Comparison of ENCODE assay signal across 11 mouse cellular contexts in genomic region chr11:114830433-114830773, GRCm38 (mm10). TPM values are rescaled to one million over a fixed set of nuclear protein-coding genes. Genes with fewer than 3 reads are reported as not detected.
A peak's percentile ranks its signal among the peaks of the same experiment; 100 is the strongest.
DNase-seq lines count a peak whose midpoint lies in the region; ATAC-seq and TF ChIP-seq lines count a peak whose summit lies in the region.
"Had no signal": no experiment of that assay in that cellular context is flagged by ENCODE, and none has a peak within 500 bp of the region (broad histone marks: within the 10 kb centered on the region; RNA-seq: fewer than 3 reads in every experiment).

No protein-coding gene starts in this region.

- H3K9ac ChIP-seq in heart, embryonic 12.5 days: peak overlapping the region; percentile 56
- H3K9ac ChIP-seq in ES-E14 (ENCODE audit: insufficient read depth, low read depth, low read length, poor library complexity, severe bottlenecking): peak overlapping the region; percentile 16; the same call in 1 of the 2 replicates
- H3K9ac ChIP-seq in hindbrain, embryonic 14.5 days: no peak overlapping the region
- peak overlapping the region; percentile 50; the same call in 1 of the 2 replicates for H3K9ac ChIP-seq in liver, postnatal 0 days (replicated peaks)

- H3K9me3 ChIP-seq in heart, embryonic 12.5 days (replicated peaks): no peaks in the 10 kb centered on the region
- no peaks in the 10 kb centered on the region for H3K9me3 ChIP-seq in ES-E14 (ENCODE audit: control insufficient read depth, insufficient read depth, low read depth, low read length)
- no peaks in the 10 kb centered on the region for H3K9me3 ChIP-seq in hindbrain, embryonic 14.5 days (ENCODE audit: control insufficient read depth, low read length)
- H3K9me3 ChIP-seq in liver, postnatal 0 days (ENCODE audit: low read length): no peaks in the 10 kb centered on the region

- WGBS in heart, embryonic 12.5 days: 17% methylated on average over 8 of the region's 8 CpGs
- 20% methylated on average over 8 of the region's 8 CpGs for WGBS in hindbrain, embryonic 14.5 days
- WGBS in liver, postnatal 0 days (ENCODE audit: insufficient replicate concordance): 37% methylated on average over 8 of the region's 8 CpGs

- DNase-seq in heart, postnatal 4 days: no peak
- no peak for DNase-seq in ES-E14 (ENCODE audit: low read depth, low spot score)
- no peak for DNase-seq in hindbrain, embryonic 14.5 days (ENCODE audit: low spot score)
- no peak for DNase-seq in liver, postnatal 0 days
- no peak for DNase-seq in spleen, postnatal 10 days (ENCODE audit: low spot score in 2 of 2)
- no peak for DNase-seq in thymus, postnatal 14 days
- DNase-seq in cerebellum, adult 9-10 months: no peak
- DNase-seq: thymus, postnatal 25 days had no signal

- peak overlapping the region; percentile 81 for H3K4me2 ChIP-seq in heart, embryonic 12.5 days
- H3K4me2 ChIP-seq in hindbrain, embryonic 14.5 days (replicated peaks): peak overlapping the region; percentile 45
- H3K4me2 ChIP-seq in liver, postnatal 0 days (ENCODE audit: low read depth, low read length): peak overlapping the region; percentile 68

- peak overlapping the region; percentile 97 for H3K27ac ChIP-seq in heart, embryonic 12.5 days (ENCODE audit: poor library complexity, severe bottlenecking)
- H3K27ac ChIP-seq in ES-E14 (ENCODE audit: insufficient read depth, low read depth, low read length, poor library complexity, severe bottlenecking): peak overlapping the region; percentile 47
- H3K27ac ChIP-seq in hindbrain, embryonic 14.5 days: no peak overlapping the region
- peak overlapping the region; percentile 81 for H3K27ac ChIP-seq in liver, postnatal 0 days (ENCODE audit: low read depth)

- H3K4me1 ChIP-seq in heart, embryonic 12.5 days (replicated peaks): peaks cover 46% of the 10 kb centered on the region
- H3K4me1 ChIP-seq in ES-E14 (ENCODE audit: control insufficient read depth in 2 of 2, insufficient read depth in 2 of 2, low read length in 2 of 2, poor library complexity in 1 of 2): peaks cover 3 to 4% of the 10 kb centered on the region in 2 experiments; a peak in 2 of 4 replicates
- peaks cover 11% of the 10 kb centered on the region for H3K4me1 ChIP-seq in hindbrain, embryonic 14.5 days (replicated peaks; ENCODE audit: control insufficient read depth, insufficient read depth, low read length)
- peaks cover 19% of the 10 kb centered on the region for H3K4me1 ChIP-seq in liver, postnatal 0 days (ENCODE audit: insufficient read depth)

- peak; percentile 20; the same call in 1 of the 2 replicates for ATAC-seq in heart, embryonic 12.5 days (ENCODE audit: insufficient number of reproducible peaks, low FRiP score)
- ATAC-seq in hindbrain, embryonic 14.5 days (ENCODE audit: low FRiP score): no peak
- peak; percentile 60; the same call in 1 of the 2 replicates for ATAC-seq in liver, postnatal 0 days

- in situ Hi-C loops in ES-E14 (cut with MboI; ENCODE audit: low sequenced_read_pairs in 2 of 2, unreplicated experiment in 2 of 2): no loop called here

- TF ChIP-seq EP300 in liver, postnatal 0 days (IDR thresholded peaks at IDR 0.05; ENCODE audit: low read depth): no peak

- no peaks in the 10 kb centered on the region for H3K36me3 ChIP-seq in heart, embryonic 12.5 days
- H3K36me3 ChIP-seq in ES-E14 (ENCODE audit: control insufficient read depth, insufficient read depth, low read length, poor library complexity, severe bottlenecking): no peaks in the 10 kb centered on the region
- no peaks in the 10 kb centered on the region for H3K36me3 ChIP-seq in hindbrain, embryonic 14.5 days (replicated peaks; ENCODE audit: control insufficient read depth, insufficient read depth)
- H3K36me3 ChIP-seq in liver, postnatal 0 days (replicated peaks; ENCODE audit: insufficient read depth, low read length): no peaks in the 10 kb centered on the region

- H3K27me3 ChIP-seq in heart, embryonic 12.5 days (replicated peaks): no peaks in the 10 kb centered on the region
- H3K27me3 ChIP-seq in hindbrain, embryonic 14.5 days (ENCODE audit: control insufficient read depth, insufficient read depth, low read length): no peaks in the 10 kb centered on the region
- no peaks in the 10 kb centered on the region for H3K27me3 ChIP-seq in liver, postnatal 0 days (ENCODE audit: insufficient read depth, low read length)

- peak overlapping the region; percentile 42 for H3K4me3 ChIP-seq in heart, embryonic 12.5 days
- peak overlapping the region; percentile 32 to 59; a peak in 3 of 4 replicates for H3K4me3 ChIP-seq in ES-E14 (ENCODE audit: insufficient read depth in 1 of 2, low read depth in 1 of 2, low read length in 2 of 2, poor library complexity in 1 of 2, severe bottlenecking in 1 of 2)
- H3K4me3 ChIP-seq in hindbrain, embryonic 14.5 days (replicated peaks; ENCODE audit: low read length): no peak overlapping the region
- peak overlapping the region; percentile 29 for H3K4me3 ChIP-seq in liver, postnatal 0 days (ENCODE audit: low read depth, low read length)

- no peak for TF ChIP-seq CTCF in liver, postnatal 0 days (IDR thresholded peaks at IDR 0.05; ENCODE audit: low read depth)

TF ChIP-seq in ES-E14, 5 proteins besides CTCF, POLR2A, EP300 and RAD21:
- TF ChIP-seq MAFK (IDR thresholded peaks at IDR 0.05; ENCODE audit: insufficient read depth, low read depth, low read length) (no peak), ZNF384 (IDR thresholded peaks at IDR 0.05; ENCODE audit: low read depth, low read length) (no peak), ZC3H11A (IDR thresholded peaks at IDR 0.05; ENCODE audit: borderline replicate concordance, low read depth, low read length) (no peak), HCFC1 (IDR thresholded peaks at IDR 0.05; ENCODE audit: borderline replicate concordance, insufficient read depth, low read length) (no peak), CHD2 (IDR thresholded peaks at IDR 0.05; ENCODE audit: low read depth, low read length) (no peak)
TF ChIP-seq in ES-E14: peak in this region for 0.

RNA-seq across cellular contexts. Expression of gene Gprc5c, which starts 20.5 kb away (rescaled TPM):
- polyA plus RNA-seq in heart, embryonic 12.5 days (2016; fragmentation: Nextera tagmentation; extraction: Ambion mirVana): 26.6 and 26.7 TPM in 2 replicates
- 10 to 100 TPM; 11.9 to 12.1 TPM for total RNA-seq in heart, postnatal 4 days (2021)
- 35.9 and 36.5 TPM in 2 replicates for total RNA-seq in ES-E14 (2012; rRNA removed)
- polyA plus RNA-seq in hindbrain, embryonic 14.5 days (2014; fragmentation: Nextera tagmentation; extraction: Ambion mirVana): 8.5 and 9.9 TPM in 2 replicates
- polyA plus RNA-seq in liver, postnatal 0 days (2015; fragmentation: Nextera tagmentation; extraction: Ambion mirVana): 23.2 and 24.9 TPM in 2 replicates
- total RNA-seq: CH12.LX had no signal

RNA-seq across cellular contexts. Expression of gene Gpr142, which starts 31.7 kb away (rescaled TPM):
- not detected in 2 replicates for polyA plus RNA-seq in heart, embryonic 12.5 days (2016; fragmentation: Nextera tagmentation; extraction: Ambion mirVana)
- not detected for total RNA-seq in heart, postnatal 4 days (2021)
- total RNA-seq in ES-E14 (2012; rRNA removed): 0.27 TPM in 1 of 2 replicates, not detected in the other
- not detected in 2 replicates for polyA plus RNA-seq in hindbrain, embryonic 14.5 days (2014; fragmentation: Nextera tagmentation; extraction: Ambion mirVana)
- not detected in 2 replicates for polyA plus RNA-seq in liver, postnatal 0 days (2015; fragmentation: Nextera tagmentation; extraction: Ambion mirVana)
- total RNA-seq: CH12.LX; gastrocnemius, adult 8-10 months had no signal

RNA-seq across cellular contexts. Expression of gene Btbd17, which starts 34.7 kb away (rescaled TPM):
- polyA plus RNA-seq in heart, embryonic 12.5 days (2016; fragmentation: Nextera tagmentation; extraction: Ambion mirVana): 0.18 TPM in 1 of 2 replicates, not detected in the other
- total RNA-seq in heart, postnatal 4 days (2021): under 1 TPM; 0.17 to 0.25 TPM
- 1.6 and 1.7 TPM in 2 replicates for total RNA-seq in ES-E14 (2012; rRNA removed)
- 20.0 and 22.1 TPM in 2 replicates for polyA plus RNA-seq in hindbrain, embryonic 14.5 days (2014; fragmentation: Nextera tagmentation; extraction: Ambion mirVana)
- polyA plus RNA-seq in liver, postnatal 0 days (2015; fragmentation: Nextera tagmentation; extraction: Ambion mirVana): not detected in 2 replicates
- total RNA-seq: CH12.LX; gastrocnemius, adult 8-10 months had no signal

RNA-seq across cellular contexts. Expression of gene Cd300a, which starts 59.4 kb away (rescaled TPM):
- 0.40 and 0.41 TPM in 2 replicates for polyA plus RNA-seq in heart, embryonic 12.5 days (2016; fragmentation: Nextera tagmentation; extraction: Ambion mirVana)
- under 1 TPM; 0.79 to 0.83 TPM for total RNA-seq in heart, postnatal 4 days (2021)
- 0.22 and 0.58 TPM in 2 replicates for total RNA-seq in ES-E14 (2012; rRNA removed)
- 0.81 and 1.9 TPM in 2 replicates for polyA plus RNA-seq in hindbrain, embryonic 14.5 days (2014; fragmentation: Nextera tagmentation; extraction: Ambion mirVana)
- polyA plus RNA-seq in liver, postnatal 0 days (2015; fragmentation: Nextera tagmentation; extraction: Ambion mirVana): 7.7 and 9.7 TPM in 2 replicates

Comparison
In these comparisons a context has a peak if more than half of its experiments do, and no peak if none do; other contexts are left out.
1. RNA of gene Btbd17, which starts 34.7 kb away (polyA plus RNA-seq): 20.0 to 22.1 TPM in hindbrain, embryonic 14.5 days; 0.18 TPM in heart, embryonic 12.5 days and not detected in liver, postnatal 0 days; every median in the first group is over 10 times any median in the second.
2. Peak in every context shown above with its lines, with median percentiles within 50 percentile points of each other: H3K4me2 ChIP-seq.